Mouse (Mus musculus) inflammation-experienced regulatory T-cells (primary cell): ENCODE data around the gene Olfr945. TPM values are rescaled to one million over a fixed set of nuclear protein-coding genes. Genes with fewer than 3 reads are reported as not detected.

Experiments
- polyA plus RNA-seq, 2 experiments: library from polyadenylated mRNA; unstranded; fragments of 100-300 nt; shearing (Covaris generic); gene quantifications; one replicate each; pipeline ENCODE4 v1.2.1; 2017

The Olfr945 gene
- polyA plus RNA-seq: under 1 TPM in 1 of 2 experiments, not detected in 1; 0.24 TPM

DNA sequence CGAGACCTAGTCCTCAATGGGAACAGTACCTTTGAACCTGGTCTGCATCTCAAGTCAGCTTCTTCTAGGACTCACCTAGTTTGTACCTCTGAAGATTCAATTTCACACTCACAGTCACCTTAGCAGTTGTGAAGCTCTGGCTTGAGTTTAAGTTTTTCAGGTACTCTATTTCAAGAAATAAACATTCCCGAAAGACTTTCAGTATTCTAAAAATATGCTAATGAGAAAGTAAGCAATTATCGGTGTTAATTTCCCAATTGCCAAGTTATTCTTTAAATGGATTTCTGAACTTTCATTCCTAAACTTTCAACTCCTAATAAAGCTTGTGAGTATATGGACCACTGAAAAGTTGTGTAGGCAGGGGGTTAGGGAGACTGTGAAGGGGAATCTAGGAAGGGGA, at the start of gene Olfr945:
Gene Olfr945, minus strand, starts transcription at position 101 of the 400 bp plus-strand sequence.

GRCm38 (mm10) chr9:39325945-39326344, 49.3 kb upstream of the Olfr945 start, which contains the start of gene Olfr948:
Gene Olfr948 (minus strand): TSS chr9:39326045.

GRCm38 (mm10) chr9:39249894-39250293, 26.7 kb downstream of the Olfr945 start, which contains the start of gene Olfr1537:
Gene Olfr1537 (minus strand): TSS chr9:39249994.

Other genes starting within 250 kb of the Olfr945 start
- not detected for gene Olfr937, start 211.9 kb downstream of the Olfr945 start, polyA plus RNA-seq
- not detected for gene Olfr938, start 197.9 kb downstream of the Olfr945 start, polyA plus RNA-seq
- not detected for gene Olfr27, start 148.7 kb downstream of the Olfr945 start, polyA plus RNA-seq
- gene Olfr943, start 110.5 kb downstream of the Olfr945 start, polyA plus RNA-seq: 1 to 10 TPM in 1 of 2 experiments, under 1 TPM in 1; 0.19 to 1.1 TPM
- not detected for gene Olfr944, start 74.9 kb downstream of the Olfr945 start, polyA plus RNA-seq
- gene Olfr1537, start 26.8 kb downstream of the Olfr945 start, polyA plus RNA-seq: not detected
- gene Olfr948, start 49.2 kb upstream of the Olfr945 start, polyA plus RNA-seq: not detected
- gene Olfr951, start 110.6 kb upstream of the Olfr945 start, polyA plus RNA-seq: not detected
- not detected for gene Olfr952, start 150.3 kb upstream of the Olfr945 start, polyA plus RNA-seq
- gene Olfr954, start 179.9 kb upstream of the Olfr945 start, polyA plus RNA-seq: not detected
- not detected for gene Olfr955, start 195.1 kb upstream of the Olfr945 start, polyA plus RNA-seq
- not detected for gene Olfr44, start 217.2 kb upstream of the Olfr945 start, polyA plus RNA-seq
- gene Olfr957, start 239.0 kb upstream of the Olfr945 start, polyA plus RNA-seq: not detected